ENCODE assay signal across 18 mouse cellular contexts in genomic region chr6:66395147-66395546, GRCm38 (mm10).
"Had no signal": no experiment of that assay in that cellular context is flagged by ENCODE, and none has a peak within 500 bp of the region (broad histone marks: within the 10 kb centered on the region; RNA-seq: fewer than 3 reads in every experiment).

No protein-coding gene starts in this region.

- DNase-seq: kidney, adult 8-10 months; kidney, postnatal 14 days; kidney, postnatal 4 days; liver; lung, adult 18-20 months; lung, postnatal 14 days; thymus, adult 2 months; thymus, postnatal 14 days; thymus, postnatal 4 days had no signal

- H3K27ac ChIP-seq: limb, embryonic 10.5 days; limb, embryonic 13.5 days; liver, embryonic 12.5 days; liver, embryonic 15.5 days; lung, embryonic 15.5 days; macrophage; midbrain, embryonic 12.5 days; stomach, postnatal 0 days had no signal

- H3K4me3 ChIP-seq: limb, embryonic 10.5 days; limb, embryonic 13.5 days; liver, embryonic 12.5 days; liver, embryonic 15.5 days; lung, embryonic 15.5 days; midbrain, embryonic 12.5 days had no signal

- H3K36me3 ChIP-seq: limb, embryonic 10.5 days; limb, embryonic 13.5 days; liver, embryonic 12.5 days; liver, embryonic 15.5 days; lung, embryonic 15.5 days; midbrain, embryonic 12.5 days had no signal

- H3K4me1 ChIP-seq: limb, embryonic 10.5 days; limb, embryonic 13.5 days; liver, embryonic 12.5 days; liver, embryonic 15.5 days; lung, embryonic 15.5 days had no signal

- H3K9ac ChIP-seq: limb, embryonic 13.5 days; liver, embryonic 12.5 days; liver, embryonic 15.5 days; lung, embryonic 15.5 days; midbrain, embryonic 12.5 days had no signal

- H3K4me2 ChIP-seq: limb, embryonic 13.5 days; liver, embryonic 12.5 days; liver, embryonic 15.5 days; lung, embryonic 15.5 days; midbrain, embryonic 12.5 days had no signal

- H3K9me3 ChIP-seq: limb, embryonic 10.5 days; limb, embryonic 13.5 days; liver, embryonic 12.5 days; liver, embryonic 15.5 days; lung, embryonic 15.5 days; midbrain, embryonic 12.5 days had no signal

- ATAC-seq: liver, embryonic 12.5 days; midbrain, embryonic 16.5 days had no signal

- H3K27me3 ChIP-seq: limb, embryonic 13.5 days; liver, embryonic 12.5 days; liver, embryonic 15.5 days; lung, embryonic 15.5 days; midbrain, embryonic 12.5 days had no signal
